Mouse (Mus musculus) kidney, embryonic 16.5 days (tissue): Measurements from ENCODE around the gene BC048507. TPM values are rescaled to one million over a fixed set of nuclear protein-coding genes. Genes with fewer than 3 reads are reported as not detected.
"Not testable (repeated sequence)": the region's sequence is repeated elsewhere in the genome, so short reads cannot be mapped to it uniquely, and the experiment has no call there.

Experiments used
- ATAC-seq: fragments of 200-750 bp; cut with Nextera tagmentation; 2 replicates; pipeline ENCODE4 v1.8.0; 2017; ENCODE audit warnings: moderate TSS enrichment; ENCODE audit not compliant: low FRiP score, low TSS enrichment
- H3K27ac ChIP-seq: fragments of 300-500 bp; sonication (generic); 2 replicates; pipeline ENCODE4 v1.5.1; 2014; ENCODE audit warnings: low read length
- H3K27me3 ChIP-seq: fragments of 300-500 bp; sonication (generic); 2 replicates; pipeline ENCODE4 v1.6.1; 2014; ENCODE audit warnings: low read length, control low read depth, mixed read lengths; ENCODE audit not compliant: insufficient read depth
- H3K36me3 ChIP-seq: fragments of 300-500 bp; sonication (generic); 2 replicates; pipeline ENCODE4 v1.6.1; 2014; ENCODE audit warnings: low read length, control low read depth, mixed read lengths; ENCODE audit not compliant: insufficient read depth
- H3K4me1 ChIP-seq: fragments of 300-500 bp; sonication (generic); 2 replicates; pipeline ENCODE4 v1.6.1; 2014; ENCODE audit warnings: low read length, control low read depth, mixed read lengths; ENCODE audit not compliant: insufficient read depth
- H3K4me2 ChIP-seq: fragments of 300-500 bp; sonication (generic); replicated peaks from 2 replicates; pipeline ENCODE4 v1.6.1; 2014; ENCODE audit warnings: low read depth, low read length
- H3K4me3 ChIP-seq: fragments of 300-500 bp; sonication (generic); 2 replicates; pipeline ENCODE4 v1.5.1; 2014; ENCODE audit warnings: mild to moderate bottlenecking, low read length
- H3K9ac ChIP-seq: fragments of 300-500 bp; sonication (generic); replicated peaks from 2 replicates; pipeline ENCODE4 v1.6.1; 2014; ENCODE audit warnings: low read length
- H3K9me3 ChIP-seq: fragments of 300-500 bp; sonication (generic); 2 replicates; pipeline ENCODE4 v1.6.1; 2016; ENCODE audit warnings: low read length, control low read depth
- WGBS: fragments of 180-500 bp; shearing (Covaris S2); extraction: QIAGEN DNeasy Blood & Tissue Kit; methylation state at CpG from one replicate; pipeline ENCODE4 v1.1.7; 2014; 5-methylcytosine and 5-hydroxymethylcytosine counted together
- polyA plus RNA-seq: library from polyadenylated mRNA; unstranded; fragments of >200 nt; fragmentation: Nextera tagmentation; extraction: Ambion mirVana; gene quantifications from 2 replicates; pipeline ENCODE4 v1.2.1, GENCODE M21; 2015

The BC048507 gene
- polyA plus RNA-seq, result not detected in 2 replicates

DNA sequence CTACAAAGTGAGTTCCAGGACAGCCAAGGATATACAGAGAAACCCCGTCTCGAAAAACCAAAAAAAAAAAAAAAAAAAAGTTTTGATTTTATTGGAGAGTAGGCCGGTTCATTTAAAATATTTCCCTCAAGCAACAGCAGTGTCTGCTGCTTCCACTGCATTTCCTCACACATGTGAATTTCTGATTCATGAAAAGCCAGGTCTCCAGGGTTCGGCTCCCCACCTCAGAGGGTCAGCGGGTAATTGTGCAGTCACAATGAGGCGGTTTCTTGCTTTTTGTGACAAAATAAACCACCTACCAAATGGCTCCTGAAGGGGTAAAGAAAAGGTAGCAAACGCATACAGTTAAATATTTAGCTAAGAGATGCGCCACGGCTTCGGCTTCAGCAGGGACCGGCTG, at the start of gene BC048507:
Gene BC048507 (plus strand): TSS at position 301 of the 400 bp plus-strand sequence.
- H3K9me3 ChIP-seq, result no peaks in the 10 kb centered on the region; the same call in 1 of the 2 replicates
- H3K4me1 ChIP-seq, result no peaks in the 10 kb centered on the region
- ATAC-seq, result no peak
- H3K27me3 ChIP-seq, result no peaks in the 10 kb centered on the region
- no peak within 1 kb of the TSS for H3K4me3 ChIP-seq
- H3K4me2 ChIP-seq, result no peak within 1 kb of the TSS
- H3K9ac ChIP-seq, result no peak within 1 kb of the TSS
- 80% methylated on average over 11 of the region's 11 CpGs for WGBS
- H3K36me3 ChIP-seq, result no peaks in the 10 kb centered on the region
- no peak within 1 kb of the TSS for H3K27ac ChIP-seq

DNA sequence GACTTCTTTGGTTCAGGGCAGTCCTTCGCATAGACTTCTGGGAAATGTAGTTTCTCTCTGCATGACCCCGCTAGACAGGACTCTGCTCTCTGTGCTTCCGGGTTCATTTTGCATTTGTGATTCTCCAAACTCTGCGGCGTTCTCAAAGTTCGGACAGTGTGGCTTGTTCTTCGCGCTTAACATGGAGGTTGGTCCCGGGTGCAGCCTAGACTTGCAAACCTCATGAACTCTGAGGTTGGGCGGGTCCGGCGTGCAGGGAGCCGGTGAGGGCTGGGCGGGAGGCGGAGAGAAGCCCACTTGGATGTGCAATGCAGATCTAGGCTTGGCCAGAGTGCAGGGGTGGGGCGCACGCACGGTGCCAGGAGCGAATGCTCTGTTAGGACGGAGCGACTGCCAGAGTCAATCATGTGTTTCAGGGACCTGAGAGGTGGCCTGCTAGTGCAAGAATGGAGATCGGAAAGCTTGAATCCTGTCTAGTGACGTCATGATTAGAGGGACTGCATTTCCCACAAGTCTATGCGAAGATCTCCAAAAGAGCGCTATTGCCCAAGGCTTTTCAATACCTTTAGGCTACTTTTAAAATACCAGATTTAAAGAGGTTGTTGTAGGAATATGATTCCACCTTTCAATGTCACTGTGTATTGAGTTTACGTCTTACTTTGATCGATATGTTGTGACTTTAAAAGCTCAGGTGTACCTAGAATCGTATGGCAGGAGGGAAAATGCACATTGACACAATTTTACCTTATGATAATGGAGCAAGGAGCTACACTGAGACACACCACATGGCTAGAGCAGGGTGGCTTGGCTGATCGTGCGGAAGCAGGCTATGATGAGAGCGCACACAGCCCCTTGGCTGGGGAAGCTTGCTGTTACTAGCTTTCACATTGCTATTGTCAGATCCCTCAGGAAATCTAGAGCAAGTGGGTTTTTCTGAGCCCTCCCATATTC, 49.1 kb upstream of the BC048507 start, which contains the start of gene Zfp273:
Gene Zfp273 (plus strand): TSS at position 31 of the 951 bp plus-strand sequence.
- H3K9me3 ChIP-seq, result peaks cover 15% of the 10 kb centered on the region
- ATAC-seq, result peak; percentile 97

GRCm38 (mm10) chr13:67818636-67819035, 44.5 kb upstream of the BC048507 start:
- no peak for ATAC-seq
- WGBS, result 71% methylated on average over 1 of the region's 1 CpGs
- Histone ChIP-seq H3K4me2 (no peak overlapping the region), H3K9ac (no peak overlapping the region), H3K27ac (no peak overlapping the region), H3K4me3 (no peak overlapping the region), H3K27me3 (no peaks in the 10 kb centered on the region), H3K9me3 (peaks cover 19% of the 10 kb centered on the region), H3K36me3 (peaks cover 26% of the 10 kb centered on the region), H3K4me1 (no peaks in the 10 kb centered on the region)

More for the DNA sequence above, 49.1 kb upstream of the BC048507 start, which contains the start of gene Zfp273:
- Histone ChIP-seq H3K36me3 (peaks cover 10% of the 10 kb centered on the region; the same call in 1 of the 2 replicates), H3K27ac (peak within 1 kb of the TSS; percentile 93), H3K4me1 (no peaks in the 10 kb centered on the region), H3K9ac (peak within 1 kb of the TSS; percentile 77), H3K27me3 (no peaks in the 10 kb centered on the region), H3K4me3 (peak within 1 kb of the TSS; percentile 87), H3K4me2 (peak within 1 kb of the TSS; percentile 69)
- WGBS, result 3% methylated on average over 31 of the region's 31 CpGs

- WGBS, result 2% methylated on average over 14 of the region's 14 CpGs
- Histone ChIP-seq H3K4me3 (peak within 1 kb of the TSS; percentile 62), H3K4me2 (peak within 1 kb of the TSS; percentile 66), H3K4me1 (no peaks in the 10 kb centered on the region; the same call in 1 of the 2 replicates), H3K27me3 (no peaks in the 10 kb centered on the region), H3K9me3 (peaks cover 3% of the 10 kb centered on the region; the same call in 1 of the 2 replicates), H3K36me3 (peaks cover 10% of the 10 kb centered on the region), H3K27ac (no peak within 1 kb of the TSS), H3K9ac (peak within 1 kb of the TSS; percentile 80)
- ATAC-seq, result peak; percentile 89
Observed at GRCm38 (mm10) chr13:67830911-67831336, 32.2 kb upstream of the BC048507 start, which contains the start of gene Gm10037. Gene Gm10037 (plus strand): TSS chr13:67831106.

DNA sequence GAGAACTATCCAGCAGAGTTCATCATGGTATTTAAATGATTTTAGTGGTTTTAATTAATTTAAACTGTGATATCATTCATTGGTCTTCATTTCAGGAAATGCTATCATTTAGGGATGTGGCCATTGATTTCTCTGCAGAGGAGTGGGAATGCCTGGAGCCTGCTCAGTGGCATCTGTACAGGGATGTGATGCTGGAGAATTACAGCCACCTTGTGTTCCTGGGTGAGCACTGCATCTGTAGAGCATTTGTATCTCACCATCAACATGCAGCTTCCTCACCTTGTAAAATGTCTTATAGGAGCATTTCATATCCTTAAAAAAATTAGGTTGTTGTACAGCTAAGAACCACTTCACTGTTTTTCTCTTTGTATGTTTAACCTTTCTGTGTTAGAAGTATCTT, 30.0 kb upstream of the BC048507 start:
- not testable (repeated sequence) for H3K9ac ChIP-seq, H3K4me3 ChIP-seq, H3K9me3 ChIP-seq, H3K4me2 ChIP-seq, ATAC-seq, H3K27ac ChIP-seq, H3K4me1 ChIP-seq, H3K27me3 ChIP-seq, H3K36me3 ChIP-seq

- Histone ChIP-seq H3K4me1 (peaks cover 6% of the 10 kb centered on the region; the same call in 1 of the 2 replicates), H3K27me3 (no peaks in the 10 kb centered on the region), H3K9ac (peak overlapping the region; percentile 70), H3K4me2 (peak overlapping the region; percentile 57), H3K36me3 (no peaks in the 10 kb centered on the region), H3K27ac (no peak overlapping the region), H3K9me3 (no peaks in the 10 kb centered on the region), H3K4me3 (peak overlapping the region; percentile 41)
- WGBS, result 47% methylated on average over 6 of the region's 6 CpGs
- ATAC-seq, result no peak
Observed at GRCm38 (mm10) chr13:67843775-67844118, 19.4 kb upstream of the BC048507 start.

DNA sequence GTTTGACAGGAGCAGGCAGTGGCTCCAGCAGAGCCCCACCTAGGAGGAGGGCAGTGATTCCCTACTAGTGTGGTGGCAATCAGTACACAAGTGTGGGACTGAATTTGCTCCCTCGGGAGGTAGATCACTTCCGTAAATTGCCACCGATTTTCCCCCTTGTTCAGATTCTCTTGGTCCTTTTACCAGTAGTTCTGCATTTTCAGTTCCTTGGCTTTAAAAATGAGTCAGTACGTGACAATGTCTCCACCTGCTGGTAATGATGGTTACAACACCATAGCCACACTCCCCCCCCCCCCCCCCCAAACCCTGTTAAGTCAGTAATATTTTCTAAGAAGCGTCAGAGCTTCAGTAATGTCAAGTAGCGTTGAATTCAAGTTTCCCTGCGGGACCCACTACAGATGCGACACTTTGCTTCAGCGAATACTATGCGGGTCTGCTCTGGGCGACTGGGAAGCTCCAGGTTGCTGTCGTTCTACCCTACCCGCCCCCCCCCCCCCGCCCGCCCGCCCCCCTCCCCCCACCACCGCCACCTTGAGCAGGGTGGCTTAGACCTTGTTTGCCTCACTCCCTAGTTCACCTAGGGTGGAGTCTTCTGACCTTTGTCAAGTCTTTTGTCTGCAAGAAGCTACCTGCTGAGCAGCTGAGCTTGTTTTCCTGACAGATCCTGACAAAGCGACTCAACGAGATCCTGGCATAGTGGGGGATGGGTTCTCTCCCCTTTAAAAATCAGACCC, 18.8 kb upstream of the BC048507 start:
- no peak overlapping the region for H3K27ac ChIP-seq
- H3K4me1 ChIP-seq, result peaks cover 6% of the 10 kb centered on the region; the same call in 1 of the 2 replicates
- H3K36me3 ChIP-seq, result no peaks in the 10 kb centered on the region
- H3K4me3 ChIP-seq, result peak overlapping the region; percentile 41
- 3% methylated on average over 13 of the region's 19 CpGs for WGBS
- H3K9ac ChIP-seq, result peak overlapping the region; percentile 70
- peak; percentile 79 for ATAC-seq
- no peaks in the 10 kb centered on the region for H3K27me3 ChIP-seq
- peak overlapping the region; percentile 57 for H3K4me2 ChIP-seq
- no peaks in the 10 kb centered on the region for H3K9me3 ChIP-seq

GRCm38 (mm10) chr13:67844853-67845194, 18.3 kb upstream of the BC048507 start:
- no peaks in the 10 kb centered on the region for H3K27me3 ChIP-seq
- 24% methylated on average over 8 of the region's 8 CpGs for WGBS
- peak overlapping the region; percentile 57 for H3K4me2 ChIP-seq
- no peaks in the 10 kb centered on the region for H3K36me3 ChIP-seq
- peak overlapping the region; percentile 31; the same call in 1 of the 2 replicates for H3K9ac ChIP-seq
- peak overlapping the region; percentile 41 for H3K4me3 ChIP-seq
- no peak overlapping the region for H3K27ac ChIP-seq
- peak; percentile 49; the same call in 1 of the 2 replicates for ATAC-seq
- peaks cover 6% of the 10 kb centered on the region; the same call in 1 of the 2 replicates for H3K4me1 ChIP-seq
- no peaks in the 10 kb centered on the region for H3K9me3 ChIP-seq

DNA sequence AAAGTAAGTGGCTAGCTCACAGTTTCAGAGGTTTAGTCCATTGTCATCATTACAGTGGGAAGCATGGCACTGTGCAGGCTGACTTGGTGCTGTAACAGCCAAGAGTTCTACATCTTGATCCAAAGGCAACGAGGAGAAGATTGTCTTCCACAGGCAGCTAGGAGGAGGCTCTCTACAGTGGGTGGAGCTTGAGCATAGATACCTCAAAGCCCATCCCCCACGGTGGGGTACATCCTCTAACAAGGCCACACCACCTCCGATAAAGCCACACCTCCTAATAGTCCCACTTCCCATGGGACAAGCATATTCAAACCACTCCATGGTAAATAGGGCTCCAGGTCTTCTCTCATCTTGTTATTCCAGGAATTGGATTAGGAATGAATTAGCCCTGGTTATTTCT, 12.8 kb upstream of the BC048507 start:
- H3K9ac ChIP-seq, result no peak overlapping the region
- H3K27ac ChIP-seq, result no peak overlapping the region
- ATAC-seq, result no peak
- no peaks in the 10 kb centered on the region for H3K27me3 ChIP-seq
- H3K36me3 ChIP-seq, result no peaks in the 10 kb centered on the region
- H3K9me3 ChIP-seq, result no peaks in the 10 kb centered on the region
- no peak overlapping the region for H3K4me2 ChIP-seq
- WGBS, result 89% methylated on average over 3 of the region's 3 CpGs
- no peak overlapping the region for H3K4me3 ChIP-seq
- H3K4me1 ChIP-seq, result no peaks in the 10 kb centered on the region
